Mouse (Mus musculus): Measurements from ENCODE around the gene Sphk2. TPM values are rescaled to one million over a fixed set of nuclear protein-coding genes. Genes with fewer than 3 reads are reported as not detected.
"Not testable (repeated sequence)": the region's sequence is repeated elsewhere in the genome, so short reads cannot be mapped to it uniquely, and the experiment has no call there.

Sphk2 gene
- polyA plus RNA-seq, 1 experiment from 2014 or later = 23.9 TPM

GRCm38 (mm10) chr7:45665303-45666138 is 52.3 kb downstream of the Sphk2 start:
- Histone ChIP-seq H3K9ac (ENCODE audit: low read depth, low read length) (no peak overlapping the region), H3K4me2 (ENCODE audit: low read length) (no peak overlapping the region), H3K27me3 (replicated peaks; ENCODE audit: control insufficient read depth, insufficient read depth, low read length) (no peaks in the 10 kb centered on the region), H3K36me3 (ENCODE audit: control insufficient read depth, insufficient read depth, low read length) (no peaks in the 10 kb centered on the region), H3K4me1 (ENCODE audit: control insufficient read depth, insufficient read depth, low read depth, low read length) (no peaks in the 10 kb centered on the region), H3K4me3 (ENCODE audit: low read length) (no peak overlapping the region), H3K9me3 (ENCODE audit: control insufficient read depth, low read length) (peaks cover 3% of the 10 kb centered on the region; the same call in 1 of the 2 replicates), H3K27ac (ENCODE audit: low read depth, low read length) (no peak overlapping the region)
- WGBS = 62% methylated on average over 13 of the region's 13 CpGs
- ATAC-seq = no peak

GRCm38 (mm10) chr7:45661702-45662101 is 56.1 kb downstream of the Sphk2 start:
- not testable (repeated sequence) for ATAC-seq
- 89% methylated on average over 6 of the region's 6 CpGs for WGBS

DNA sequence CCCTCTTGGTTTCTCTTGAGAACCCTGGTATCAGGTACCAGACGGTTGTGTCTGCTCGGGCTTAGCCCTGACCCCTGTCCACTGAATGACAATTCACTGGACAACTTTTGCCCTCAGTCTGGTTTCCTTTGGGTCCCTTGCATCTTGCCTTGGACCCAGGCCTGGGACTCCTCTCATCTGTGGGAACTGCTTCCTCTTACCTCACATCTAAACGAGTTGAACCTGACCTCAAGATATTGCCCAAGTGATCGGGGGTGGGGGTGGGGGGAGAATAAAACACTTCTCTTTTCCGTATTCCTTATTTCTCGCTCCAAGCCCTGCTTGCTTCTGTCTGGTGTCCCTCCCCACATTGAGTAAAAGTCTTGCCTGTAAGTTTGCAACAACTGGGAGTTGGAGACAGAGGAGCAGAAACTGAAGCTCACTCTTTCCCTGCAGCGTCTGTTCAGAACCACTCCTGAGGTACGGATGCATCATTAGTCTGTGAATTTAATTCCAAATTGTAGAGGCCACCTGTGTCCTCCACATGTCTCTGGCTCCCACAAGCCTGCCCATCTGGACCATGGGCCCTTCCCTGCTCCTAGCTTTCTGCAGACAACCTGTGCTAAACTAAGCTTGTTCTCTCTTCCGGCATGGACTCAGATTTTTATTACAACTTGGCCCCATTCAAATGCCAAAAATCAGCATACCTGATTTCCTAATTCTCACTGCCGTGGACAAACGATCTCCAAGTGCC is 56.9 kb downstream of the Sphk2 start:
- H3K4me2 ChIP-seq (ENCODE audit: low read length) = no peak overlapping the region
- H3K9me3 ChIP-seq (ENCODE audit: control insufficient read depth, low read length) = no peaks in the 10 kb centered on the region
- H3K4me1 ChIP-seq (ENCODE audit: control insufficient read depth, insufficient read depth, low read depth, low read length) = no peaks in the 10 kb centered on the region
- H3K27ac ChIP-seq (ENCODE audit: low read depth, low read length) = no peak overlapping the region
- H3K4me3 ChIP-seq (ENCODE audit: low read length) = no peak overlapping the region
- H3K36me3 ChIP-seq (ENCODE audit: control insufficient read depth, insufficient read depth, low read length) = no peaks in the 10 kb centered on the region
- no peaks in the 10 kb centered on the region for H3K27me3 ChIP-seq (replicated peaks; ENCODE audit: control insufficient read depth, insufficient read depth, low read length)
- whole genome bisulfite sequencing = 84% methylated on average over 11 of the region's 11 CpGs
- no peak for ATAC-seq
- no peak overlapping the region for H3K9ac ChIP-seq (ENCODE audit: low read depth, low read length)

More at GRCm38 (mm10) chr7:45661702-45662101, 56.1 kb downstream of the Sphk2 start:
- not testable (repeated sequence) for H3K9me3 ChIP-seq (ENCODE audit: control insufficient read depth, low read length); H3K4me1 ChIP-seq (ENCODE audit: control insufficient read depth, insufficient read depth, low read depth, low read length); H3K36me3 ChIP-seq (ENCODE audit: control insufficient read depth, insufficient read depth, low read length); H3K4me3 ChIP-seq (ENCODE audit: low read length); H3K4me2 ChIP-seq (ENCODE audit: low read length); H3K27me3 ChIP-seq (replicated peaks; ENCODE audit: control insufficient read depth, insufficient read depth, low read length); H3K27ac ChIP-seq (ENCODE audit: low read depth, low read length); H3K9ac ChIP-seq (ENCODE audit: low read depth, low read length)

Other genes starting within 250 kb of the Sphk2 start
- gene Tulp2, start 236.1 kb downstream of the Sphk2 start, polyA plus RNA-seq (2015; fragmentation: Nextera tagmentation; extraction: Ambion mirVana) = 0.20 and 0.30 TPM in 2 replicates
- gene Gm45808, start 231.2 kb downstream of the Sphk2 start, polyA plus RNA-seq (2015; fragmentation: Nextera tagmentation; extraction: Ambion mirVana) = not detected in 2 replicates
- gene Dhdh, start 229.2 kb downstream of the Sphk2 start, polyA plus RNA-seq (2015; fragmentation: Nextera tagmentation; extraction: Ambion mirVana) = 4.0 and 4.3 TPM in 2 replicates
- gene Nucb1, start 207.6 kb downstream of the Sphk2 start, polyA plus RNA-seq (2015; fragmentation: Nextera tagmentation; extraction: Ambion mirVana) = 141 and 151 TPM in 2 replicates
- 17.5 and 18.2 TPM in 2 replicates for gene Ppp1r15a, start 191.7 kb downstream of the Sphk2 start, polyA plus RNA-seq (2015; fragmentation: Nextera tagmentation; extraction: Ambion mirVana)
- gene Plekha4, start 191.7 kb downstream of the Sphk2 start, polyA plus RNA-seq (2015; fragmentation: Nextera tagmentation; extraction: Ambion mirVana) = 2.2 and 3.1 TPM in 2 replicates
- 0.43 and 0.80 TPM in 2 replicates for gene Hsd17b14, start 163.1 kb downstream of the Sphk2 start, polyA plus RNA-seq (2015; fragmentation: Nextera tagmentation; extraction: Ambion mirVana)
- gene Bcat2, start 147.8 kb downstream of the Sphk2 start, polyA plus RNA-seq (2015; fragmentation: Nextera tagmentation; extraction: Ambion mirVana) = 22.7 and 27.0 TPM in 2 replicates
- gene Fgf21, start 102.5 kb downstream of the Sphk2 start, polyA plus RNA-seq (2015; fragmentation: Nextera tagmentation; extraction: Ambion mirVana) = not detected in 2 replicates
- not detected in 2 replicates for gene Fut1, start 100.7 kb downstream of the Sphk2 start, polyA plus RNA-seq (2015; fragmentation: Nextera tagmentation; extraction: Ambion mirVana)
- not detected in 2 replicates for gene Izumo1, start 96.2 kb downstream of the Sphk2 start, polyA plus RNA-seq (2015; fragmentation: Nextera tagmentation; extraction: Ambion mirVana)
- 16.7 and 17.5 TPM in 2 replicates for gene Rasip1, start 90.5 kb downstream of the Sphk2 start, polyA plus RNA-seq (2015; fragmentation: Nextera tagmentation; extraction: Ambion mirVana)
- gene Mamstr, start 78.0 kb downstream of the Sphk2 start, polyA plus RNA-seq (2015; fragmentation: Nextera tagmentation; extraction: Ambion mirVana) = 2.9 and 5.2 TPM in 2 replicates
- 0.09 and 0.19 TPM in 2 replicates for gene Fut2, start 51.6 kb downstream of the Sphk2 start, polyA plus RNA-seq (2015; fragmentation: Nextera tagmentation; extraction: Ambion mirVana)
- gene Ntn5, start 34.0 kb downstream of the Sphk2 start, polyA plus RNA-seq (2015; fragmentation: Nextera tagmentation; extraction: Ambion mirVana) = 0.84 and 0.94 TPM in 2 replicates
- gene Sec1, start 23.6 kb downstream of the Sphk2 start, polyA plus RNA-seq (2015; fragmentation: Nextera tagmentation; extraction: Ambion mirVana) = 0.43 and 0.45 TPM in 2 replicates
- 63.8 and 68.2 TPM in 2 replicates for gene Car11, start 18.2 kb downstream of the Sphk2 start, polyA plus RNA-seq (2015; fragmentation: Nextera tagmentation; extraction: Ambion mirVana)
- 3.2 and 3.3 TPM in 2 replicates for gene Dbp, start 12.9 kb downstream of the Sphk2 start, polyA plus RNA-seq (2015; fragmentation: Nextera tagmentation; extraction: Ambion mirVana)
- 508 and 537 TPM in 2 replicates for gene Rpl18, start 2.5 kb downstream of the Sphk2 start, polyA plus RNA-seq (2015; fragmentation: Nextera tagmentation; extraction: Ambion mirVana)
- gene Fam83e, start 3.2 kb upstream of the Sphk2 start, polyA plus RNA-seq (2015; fragmentation: Nextera tagmentation; extraction: Ambion mirVana) = 0.37 and 0.44 TPM in 2 replicates
- not detected in 2 replicates for gene Spaca4, start 7.8 kb upstream of the Sphk2 start, polyA plus RNA-seq (2015; fragmentation: Nextera tagmentation; extraction: Ambion mirVana)
- 17.2 and 21.3 TPM in 2 replicates for gene Lmtk3, start 65.7 kb upstream of the Sphk2 start, polyA plus RNA-seq (2015; fragmentation: Nextera tagmentation; extraction: Ambion mirVana)
- 5.1 and 6.6 TPM in 2 replicates for gene Sult2b1, start 66.7 kb upstream of the Sphk2 start, polyA plus RNA-seq (2015; fragmentation: Nextera tagmentation; extraction: Ambion mirVana)
- gene Cyth2, start 96.6 kb upstream of the Sphk2 start, polyA plus RNA-seq (2015; fragmentation: Nextera tagmentation; extraction: Ambion mirVana) = 243 TPM in 2 replicates
- gene Kcnj14, start 106.8 kb upstream of the Sphk2 start, polyA plus RNA-seq (2015; fragmentation: Nextera tagmentation; extraction: Ambion mirVana) = 1.2 TPM in 2 replicates
- 44.0 and 46.7 TPM in 2 replicates for gene Grwd1, start 112.9 kb upstream of the Sphk2 start, polyA plus RNA-seq (2015; fragmentation: Nextera tagmentation; extraction: Ambion mirVana)
- 54.5 and 55.7 TPM in 2 replicates for gene Kdelr1, start 154.8 kb upstream of the Sphk2 start, polyA plus RNA-seq (2015; fragmentation: Nextera tagmentation; extraction: Ambion mirVana)
- gene Grin2d, start 160.4 kb upstream of the Sphk2 start, polyA plus RNA-seq (2015; fragmentation: Nextera tagmentation; extraction: Ambion mirVana) = 3.3 and 3.4 TPM in 2 replicates
- gene Syngr4, start 178.7 kb upstream of the Sphk2 start, polyA plus RNA-seq (2015; fragmentation: Nextera tagmentation; extraction: Ambion mirVana) = 0.22 TPM in 1 of 2 replicates, not detected in the other
- 6.5 and 8.2 TPM in 2 replicates for gene Tmem143, start 178.9 kb upstream of the Sphk2 start, polyA plus RNA-seq (2015; fragmentation: Nextera tagmentation; extraction: Ambion mirVana)
- 33.2 and 39.9 TPM in 2 replicates for gene Emp3, start 203.4 kb upstream of the Sphk2 start, polyA plus RNA-seq (2015; fragmentation: Nextera tagmentation; extraction: Ambion mirVana)
- gene Ccdc114, start 206.1 kb upstream of the Sphk2 start, polyA plus RNA-seq (2015; fragmentation: Nextera tagmentation; extraction: Ambion mirVana) = 6.6 and 8.7 TPM in 2 replicates

Data from hindbrain, embryonic 16.5 days (tissue).